Mouse (Mus musculus): ENCODE results near the gene Slc9a2.

GRCm38 (mm10) chr1:40768606-40769005 is 88.2 kb downstream of the Slc9a2 start:
- peak; percentile 27 for TF ChIP-seq CTCF (IDR thresholded peaks at IDR 0.05; ENCODE audit: control insufficient read depth, insufficient read depth, insufficient read length)
- TF ChIP-seq MAX (IDR thresholded peaks at IDR 0.05): no peak
- TF ChIP-seq CEBPB (IDR thresholded peaks at IDR 0.05; ENCODE audit: low read depth): no peak
- no peak for TF ChIP-seq MYOD1 (IDR thresholded peaks at IDR 0.05; ENCODE audit: control insufficient read depth, insufficient read length, low read depth)
- no peak for TF ChIP-seq USF1 (IDR thresholded peaks at IDR 0.05; ENCODE audit: low read depth)
- TF ChIP-seq MYOG (IDR thresholded peaks at IDR 0.05; ENCODE audit: control insufficient read depth, extremely low read depth, insufficient read length): no peak

Data from C2C12 (cell line).